Mouse (Mus musculus) adrenal gland, adult (tissue): ENCODE results near the gene Nt5dc3.

Experiments used
- DNase-seq, 2 experiments: peaks; one replicate each; pipeline ENCODE4 v3.0.0; 2022 to 2023; ENCODE audit warnings: low spot score in 1 of 2; ENCODE audit not compliant: inconsistent age in 2 of 2

Gene Nt5dc3

GRCm38 (mm10) chr10:86778398-86779116 lies at the start of gene Nt5dc3:
Gene Nt5dc3, plus strand, starts transcription at chr10:86779005.
- peak; percentile 99 to 100 for DNase-seq

GRCm38 (mm10) chr10:86730823-86731499 lies 47.8 kb upstream of the Nt5dc3 start:
- DNase-seq: peak; percentile 82 to 95

GRCm38 (mm10) chr10:86731500-86731863 lies 47.3 kb upstream of the Nt5dc3 start:
- no peak for DNase-seq

GRCm38 (mm10) chr10:86735036-86735435 lies 43.8 kb upstream of the Nt5dc3 start:
- DNase-seq: peak in 1 of 2 experiments; percentile 58

- no peak for DNase-seq
Measured at GRCm38 (mm10) chr10:86742918-86743317, 35.9 kb upstream of the Nt5dc3 start.

GRCm38 (mm10) chr10:86744306-86744705 lies 34.5 kb upstream of the Nt5dc3 start:
- DNase-seq: no peak

- peak in 1 of 2 experiments; percentile 1 for DNase-seq
Measured at GRCm38 (mm10) chr10:86755816-86756502, 22.8 kb upstream of the Nt5dc3 start.

- DNase-seq: no peak
Measured at GRCm38 (mm10) chr10:86757724-86758123, 21.1 kb upstream of the Nt5dc3 start.

GRCm38 (mm10) chr10:86758211-86758610 lies 20.6 kb upstream of the Nt5dc3 start:
- peak in 1 of 2 experiments; percentile 1 for DNase-seq

- no peak for DNase-seq
Measured at GRCm38 (mm10) chr10:86761236-86761635, 17.6 kb upstream of the Nt5dc3 start.

- peak in 1 of 2 experiments; percentile 3 for DNase-seq
Measured at GRCm38 (mm10) chr10:86761722-86762383, 17.0 kb upstream of the Nt5dc3 start.

GRCm38 (mm10) chr10:86762384-86762730 lies 16.4 kb upstream of the Nt5dc3 start:
- DNase-seq: no peak

GRCm38 (mm10) chr10:86763672-86764071 lies 15.1 kb upstream of the Nt5dc3 start, which contains the start of gene Gm49358:
Gene Gm49358, plus strand, starts transcription at chr10:86763972.
- DNase-seq: no peak

- DNase-seq: no peak
Measured at GRCm38 (mm10) chr10:86765344-86765966, 13.3 kb upstream of the Nt5dc3 start.

- no peak for DNase-seq
Measured at GRCm38 (mm10) chr10:86769216-86769615, 9.6 kb upstream of the Nt5dc3 start.

- DNase-seq: peak in 1 of 2 experiments; percentile 48
Measured at GRCm38 (mm10) chr10:86769797-86770196, 9.0 kb upstream of the Nt5dc3 start.

GRCm38 (mm10) chr10:86771701-86772100 lies 7.1 kb upstream of the Nt5dc3 start:
- DNase-seq: no peak

- DNase-seq: peak; percentile 52 to 77
Measured at GRCm38 (mm10) chr10:86772231-86772631, 6.6 kb upstream of the Nt5dc3 start.

GRCm38 (mm10) chr10:86773360-86773759 lies 5.4 kb upstream of the Nt5dc3 start:
- no peak for DNase-seq

GRCm38 (mm10) chr10:86776281-86776680 lies 2.5 kb upstream of the Nt5dc3 start:
- no peak for DNase-seq
